Comparison of ENCODE assay signal across 8 mouse cellular contexts in the genomic region with DNA sequence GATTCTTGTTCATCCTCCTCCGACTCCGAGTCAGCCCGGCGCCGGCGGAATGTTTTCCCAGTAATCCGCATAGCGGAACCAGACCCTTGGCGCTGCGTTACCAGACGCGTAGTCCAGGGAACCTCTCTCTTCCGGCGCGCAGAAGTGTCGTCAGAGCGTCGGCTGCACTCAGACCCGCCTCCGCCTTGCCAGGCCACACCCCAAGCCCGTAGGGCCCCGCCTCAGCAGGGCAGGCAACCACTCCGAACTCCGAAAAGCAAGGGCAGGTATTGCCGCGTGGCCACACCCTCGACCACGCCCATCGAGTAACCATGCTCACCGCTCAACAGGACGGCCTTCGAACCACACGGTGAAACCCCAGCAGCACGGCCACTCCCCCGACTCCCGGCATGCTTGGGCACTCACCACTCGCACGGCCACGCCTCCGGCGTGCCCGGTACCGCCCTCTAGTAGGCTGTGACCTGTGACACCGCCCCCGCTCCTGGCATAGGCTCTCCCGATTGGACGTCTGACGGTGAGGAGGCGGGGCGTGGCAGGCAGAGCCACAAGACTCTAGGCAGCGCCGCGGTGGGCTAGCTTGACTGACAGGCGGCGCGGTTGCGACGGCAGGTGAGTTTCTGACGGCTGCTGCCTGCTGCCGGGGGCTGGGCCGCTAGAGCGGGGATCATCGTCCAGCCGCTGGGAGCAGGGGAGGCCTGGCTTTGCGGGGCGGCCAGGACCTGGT. TPM values are rescaled to one million over a fixed set of nuclear protein-coding genes. Genes with fewer than 3 reads are reported as not detected.
DNase-seq lines count a peak whose midpoint lies in the region; ATAC-seq lines count a peak whose summit lies in the region.

Gene BC005624, minus strand, starts transcription at position 412 of the 724 bp plus-strand sequence.
Gene Usp20, plus strand, starts transcription at position 490 of the 724 bp plus-strand sequence.

- intact Hi-C loops in gastrocnemius, postnatal 14 days (cut with DNase I; ENCODE audit: low total_unique reads) = no loop called here
- intact Hi-C loops in left cerebral cortex, postnatal 10 days (cut with DNase I) = no loop called here

- peak; percentile 95 for ATAC-seq in inflammation-experienced regulatory T-cells, adult 6 months
- ATAC-seq in megakaryocyte-erythroid progenitor cell, adult 5-6 weeks (replicated peaks; ENCODE audit: low FRiP score, low TSS enrichment, poor library complexity, severe bottlenecking) = peak; percentile 98

- peak; percentile 100 for DNase-seq in adrenal gland, adult (ENCODE audit: inconsistent age in 2 of 2, low spot score in 1 of 2)
- DNase-seq in embryo, embryonic 10.5 days (ENCODE audit: low spot score) = peak; percentile 100
- peak; percentile 99 for DNase-seq in gastrocnemius, postnatal 14 days
- peak; percentile 99 to 100 for DNase-seq in left cerebral cortex, postnatal 10 days (ENCODE audit: extremely low spot score in 1 of 2, low spot score in 2 of 2)
- DNase-seq in right cerebral cortex, postnatal 25 days = peak; percentile 99
- peak; percentile 99 for DNase-seq in urinary bladder, postnatal 4 days (ENCODE audit: low spot score in 2 of 2)

RNA-seq across cellular contexts. Expression of gene BC005624, which starts in this region (rescaled TPM):
- 10 to 100 TPM; 16.1 to 17.4 TPM for total RNA-seq in gastrocnemius, postnatal 14 days (2021)
- polyA plus RNA-seq in inflammation-experienced regulatory T-cells, adult 6 months (2017; shearing (Covaris generic)) = 100 to 1,000 TPM in 1 of 3 experiments, 10 to 100 TPM in 2; 67.1 to 103 (median 93.7) TPM
- 10 to 100 TPM; 50.7 to 53.3 TPM for total RNA-seq in left cerebral cortex, postnatal 10 days (2021)
- total RNA-seq in megakaryocyte-erythroid progenitor cell, adult 5-6 weeks (2014; fragmentation: Nextera tagmentation) = 37.7 and 46.7 TPM in 2 replicates
- 70.5 and 93.3 TPM in 2 replicates for total RNA-seq in megakaryocyte-erythroid progenitor cell, adult 5-6 weeks (2017)

RNA-seq across cellular contexts. Expression of gene Usp20, which starts in this region (rescaled TPM):
- 10 to 100 TPM; 11.6 to 13.1 TPM for total RNA-seq in gastrocnemius, postnatal 14 days (2021)
- 10 to 100 TPM; 11.9 to 27.4 (median 16.7) TPM for polyA plus RNA-seq in inflammation-experienced regulatory T-cells, adult 6 months (2017; shearing (Covaris generic))
- total RNA-seq in left cerebral cortex, postnatal 10 days (2021) = 10 to 100 TPM; 57.6 to 65.9 TPM
- total RNA-seq in megakaryocyte-erythroid progenitor cell, adult 5-6 weeks (2014; fragmentation: Nextera tagmentation) = 11.0 and 16.9 TPM in 2 replicates
- 3.2 and 14.1 TPM in 2 replicates for total RNA-seq in megakaryocyte-erythroid progenitor cell, adult 5-6 weeks (2017)

Comparison
In these comparisons a context has a peak if more than half of its experiments do, and no peak if none do; other contexts are left out.
1. Peak in every context shown above with its lines: DNase-seq and ATAC-seq.